Mouse (Mus musculus): ENCODE measurements around the gene Plxna1. TPM values are rescaled to one million over a fixed set of nuclear protein-coding genes. Genes with fewer than 3 reads are reported as not detected.
A peak's percentile ranks its signal among the peaks of the same experiment; 100 is the strongest.

The Plxna1 gene
- total RNA-seq, 1 experiment from 2014 or later: 14.0 TPM

DNA sequence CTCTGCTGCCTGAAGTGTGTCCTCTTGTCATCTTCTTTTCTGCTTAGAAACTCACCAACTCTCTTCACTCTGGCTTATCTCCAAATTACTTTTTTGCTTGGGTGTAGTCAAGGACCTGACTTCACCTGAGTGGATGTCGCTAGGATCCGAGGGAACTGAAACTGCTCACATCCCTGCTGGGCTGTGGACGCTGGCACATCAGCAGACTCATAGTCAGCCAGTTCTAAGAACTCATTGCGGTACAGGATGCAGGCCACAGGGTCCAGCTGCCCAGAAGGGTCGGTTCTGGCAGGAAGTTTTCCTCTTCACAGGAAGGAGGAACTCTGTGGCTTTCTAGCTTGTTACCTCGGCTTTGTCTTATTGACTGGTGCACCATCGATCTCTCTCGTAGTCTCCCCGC, 62.6 kb downstream of the Plxna1 start:
- no peak for ATAC-seq (replicated peaks in 1 of 2; ENCODE audit: insufficient read depth in 1 of 2, low FRiP score in 2 of 2, low TSS enrichment in 1 of 2, low read depth in 1 of 2, poor library complexity in 2 of 2, severe bottlenecking in 2 of 2)

DNA sequence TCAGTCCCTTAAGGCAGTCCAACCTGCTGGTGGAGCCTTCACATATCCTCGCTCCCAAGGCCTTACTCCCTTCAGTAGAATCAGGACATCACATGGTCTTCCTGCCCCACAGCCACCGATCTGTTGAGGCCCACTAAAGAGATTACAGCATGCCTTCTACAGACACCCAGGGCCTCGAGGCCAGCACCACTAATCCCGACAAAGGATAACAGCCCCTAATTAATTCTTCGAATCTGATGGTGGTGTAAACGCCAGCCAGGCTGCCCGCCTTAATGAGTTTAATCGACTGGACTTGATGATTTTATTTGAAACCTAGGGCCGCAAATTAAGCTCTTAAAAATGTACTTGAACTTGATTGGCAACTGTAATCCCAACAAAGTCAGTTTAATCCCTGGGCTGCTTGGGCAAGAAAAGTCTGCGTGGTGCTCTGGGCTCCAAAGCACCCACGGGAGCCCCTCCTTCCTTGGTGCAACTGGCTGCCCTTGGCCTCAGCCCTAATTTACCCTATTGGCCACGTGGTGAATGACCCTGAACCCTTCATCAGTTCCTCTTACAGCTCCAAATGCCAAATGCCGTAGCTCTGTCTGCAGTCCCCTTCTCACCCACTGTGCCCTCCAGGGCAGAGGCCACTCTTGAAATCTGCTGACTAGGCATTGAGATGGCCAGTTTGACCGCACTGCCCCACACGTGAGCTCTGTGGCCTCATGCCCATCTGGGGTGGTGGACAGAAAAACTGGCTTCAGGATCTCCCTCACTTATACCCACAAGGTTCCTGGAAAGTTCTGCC, 65.3 kb downstream of the Plxna1 start:
- no peak for ATAC-seq (replicated peaks in 1 of 2; ENCODE audit: insufficient read depth in 1 of 2, low FRiP score in 2 of 2, low TSS enrichment in 1 of 2, low read depth in 1 of 2, poor library complexity in 2 of 2, severe bottlenecking in 2 of 2)

DNA sequence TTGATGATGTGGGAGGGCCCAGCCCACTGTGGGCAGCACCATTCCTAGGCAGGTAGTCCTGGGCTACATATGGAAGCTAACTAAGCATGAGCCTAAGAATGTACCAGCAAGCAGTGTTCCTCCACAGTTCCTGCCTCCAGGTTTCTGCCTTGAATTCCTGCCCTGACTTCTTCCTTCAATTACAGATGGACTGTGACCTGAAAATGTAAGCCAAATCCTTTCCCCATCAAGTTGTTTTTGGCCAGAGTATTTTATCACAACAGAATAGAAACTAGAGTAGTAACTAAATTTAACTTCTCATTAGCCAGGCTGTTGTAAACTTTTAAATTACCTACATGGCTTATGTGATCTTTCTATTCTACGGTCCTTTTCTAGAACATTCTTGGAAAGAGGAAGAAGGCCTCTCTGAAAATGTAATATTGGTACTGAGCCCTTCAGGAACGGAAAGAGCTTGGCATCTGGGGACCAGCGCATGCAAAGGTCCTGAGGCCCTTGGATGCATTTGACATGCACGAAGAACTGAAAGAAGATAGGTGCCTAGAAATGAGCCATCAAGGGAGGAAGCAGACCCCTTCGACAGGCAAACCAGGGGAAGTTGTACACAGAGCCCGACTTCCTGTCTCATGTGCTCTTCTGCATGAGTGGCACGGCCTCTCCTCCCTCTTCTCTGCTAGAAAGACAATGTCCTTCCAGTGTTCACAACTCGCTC, 66.3 kb downstream of the Plxna1 start:
- no peak for ATAC-seq (replicated peaks in 1 of 2; ENCODE audit: insufficient read depth in 1 of 2, low FRiP score in 2 of 2, low TSS enrichment in 1 of 2, low read depth in 1 of 2, poor library complexity in 2 of 2, severe bottlenecking in 2 of 2)

DNA sequence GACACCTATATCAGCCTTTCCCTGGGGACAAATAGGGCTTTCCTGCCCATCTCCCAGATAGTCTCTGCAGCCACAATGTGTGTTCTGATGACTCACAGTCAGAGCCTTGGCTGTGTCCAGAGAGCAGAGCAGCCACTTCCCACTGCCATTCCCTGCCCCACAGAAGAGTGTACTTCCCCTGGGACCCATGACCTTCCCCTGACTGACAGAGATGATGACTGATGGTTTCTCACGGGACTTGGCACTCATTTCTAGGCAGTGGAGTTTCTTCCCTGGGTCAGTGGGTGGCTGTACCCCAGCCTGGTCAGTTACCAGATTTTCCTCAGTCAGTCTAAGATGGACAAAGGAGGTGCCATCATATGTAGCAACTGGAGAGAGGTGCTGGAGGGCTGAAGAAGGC, 67.8 kb downstream of the Plxna1 start:
- no peak for ATAC-seq (replicated peaks in 1 of 2; ENCODE audit: insufficient read depth in 1 of 2, low FRiP score in 2 of 2, low TSS enrichment in 1 of 2, low read depth in 1 of 2, poor library complexity in 2 of 2, severe bottlenecking in 2 of 2)

DNA sequence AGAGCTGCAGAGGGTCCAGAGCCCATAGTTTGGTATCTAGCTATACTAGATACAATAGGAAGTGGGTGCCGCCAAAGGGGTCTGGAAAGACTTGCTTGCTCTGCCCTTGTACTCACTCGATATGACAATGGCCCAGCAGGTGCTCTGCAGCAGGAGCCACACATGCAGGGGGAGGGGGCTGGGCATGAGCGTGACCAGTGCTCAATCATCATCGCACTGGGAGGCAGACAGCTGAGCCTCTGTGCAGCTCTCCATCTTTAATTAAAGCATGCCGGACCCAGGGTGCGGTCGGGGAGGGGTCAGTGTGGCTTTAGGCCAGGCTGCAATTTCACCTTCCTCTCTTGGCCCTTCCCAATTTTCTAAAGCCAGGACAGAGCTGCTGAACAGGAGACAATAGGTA, 70.9 kb downstream of the Plxna1 start:
- ATAC-seq (replicated peaks in 1 of 2; ENCODE audit: insufficient read depth in 1 of 2, low FRiP score in 2 of 2, low TSS enrichment in 1 of 2, low read depth in 1 of 2, poor library complexity in 2 of 2, severe bottlenecking in 2 of 2): no peak

DNA sequence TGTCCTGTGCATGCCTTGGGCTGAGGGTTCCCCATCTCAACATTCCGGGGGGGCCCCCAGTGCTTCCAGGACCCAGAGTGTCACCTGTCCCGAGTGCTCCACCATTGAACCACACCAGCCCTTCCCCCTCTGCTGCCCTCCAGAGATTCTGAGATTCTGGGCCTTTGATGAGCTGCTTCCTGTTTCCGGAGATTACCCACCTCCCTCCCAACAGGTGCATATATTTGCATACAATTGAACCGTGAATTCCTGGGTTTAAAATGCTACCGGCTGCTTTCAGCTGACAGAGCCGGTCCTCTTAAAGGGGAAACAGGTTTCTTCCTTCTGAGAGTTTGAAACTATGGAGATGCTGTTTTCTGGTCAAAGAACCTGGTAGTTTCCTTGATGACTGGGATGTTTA, 74.3 kb downstream of the Plxna1 start:
- ATAC-seq (replicated peaks in 1 of 2; ENCODE audit: insufficient read depth in 1 of 2, low FRiP score in 2 of 2, low TSS enrichment in 1 of 2, low read depth in 1 of 2, poor library complexity in 2 of 2, severe bottlenecking in 2 of 2): no peak

DNA sequence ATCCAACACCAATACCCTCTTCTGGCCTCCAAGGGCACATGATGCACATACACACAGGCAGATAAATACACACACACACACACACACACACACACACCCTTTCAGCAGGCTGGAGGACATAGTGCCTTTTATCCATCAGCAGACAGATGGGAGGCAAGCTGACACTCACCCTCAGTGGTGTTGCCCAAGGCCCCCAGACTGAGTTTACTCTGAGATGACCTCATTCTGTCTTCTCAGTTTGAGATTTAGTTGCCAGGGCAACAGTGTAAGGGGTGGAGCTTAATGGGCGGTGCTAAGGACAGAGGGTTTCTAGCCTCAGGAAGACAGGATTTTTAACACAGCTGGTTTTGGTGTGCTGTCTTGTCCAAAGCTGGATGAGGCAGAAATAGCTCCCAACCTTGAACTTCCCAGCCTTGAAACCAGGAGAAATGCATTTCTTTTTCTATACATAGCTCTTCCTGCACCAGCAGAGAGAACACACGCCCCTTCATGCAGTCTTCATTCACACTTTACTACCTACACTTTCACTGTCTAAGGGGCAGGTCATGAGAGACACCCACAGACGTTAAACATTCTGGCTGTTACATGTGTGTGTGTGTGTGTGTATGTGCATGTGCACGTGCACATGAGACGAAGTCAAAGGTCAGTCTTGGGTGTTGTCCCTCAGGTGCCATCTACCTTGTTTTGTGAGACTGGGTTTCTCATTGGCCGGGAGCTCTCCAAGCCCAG, 75.6 kb downstream of the Plxna1 start:
- ATAC-seq (replicated peaks in 1 of 2; ENCODE audit: insufficient read depth in 1 of 2, low FRiP score in 2 of 2, low TSS enrichment in 1 of 2, low read depth in 1 of 2, poor library complexity in 2 of 2, severe bottlenecking in 2 of 2): 0 out of 4 replicates have a peak, but pooled peaks of 1 of the 2 experiments have one; percentile 11

DNA sequence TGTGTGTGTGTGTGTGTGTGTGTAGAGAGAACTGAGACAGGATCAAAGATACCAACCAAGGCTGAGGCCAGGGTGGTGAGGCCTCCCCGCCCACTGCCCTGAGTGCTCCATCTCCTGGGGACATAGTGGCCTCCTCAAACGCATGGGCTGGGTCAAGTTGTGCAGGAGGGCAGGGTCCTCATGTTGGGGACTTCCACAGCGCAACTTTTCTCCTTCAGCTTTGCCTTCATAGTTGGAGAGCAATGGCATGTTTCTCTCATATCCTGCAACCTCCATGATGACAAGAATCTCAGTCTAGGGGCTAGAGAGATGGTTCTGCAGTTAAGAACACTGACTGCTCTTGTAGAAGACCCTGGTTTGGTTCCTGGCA, 76.1 kb downstream of the Plxna1 start:
- no peak for ATAC-seq (replicated peaks in 1 of 2; ENCODE audit: insufficient read depth in 1 of 2, low FRiP score in 2 of 2, low TSS enrichment in 1 of 2, low read depth in 1 of 2, poor library complexity in 2 of 2, severe bottlenecking in 2 of 2)

DNA sequence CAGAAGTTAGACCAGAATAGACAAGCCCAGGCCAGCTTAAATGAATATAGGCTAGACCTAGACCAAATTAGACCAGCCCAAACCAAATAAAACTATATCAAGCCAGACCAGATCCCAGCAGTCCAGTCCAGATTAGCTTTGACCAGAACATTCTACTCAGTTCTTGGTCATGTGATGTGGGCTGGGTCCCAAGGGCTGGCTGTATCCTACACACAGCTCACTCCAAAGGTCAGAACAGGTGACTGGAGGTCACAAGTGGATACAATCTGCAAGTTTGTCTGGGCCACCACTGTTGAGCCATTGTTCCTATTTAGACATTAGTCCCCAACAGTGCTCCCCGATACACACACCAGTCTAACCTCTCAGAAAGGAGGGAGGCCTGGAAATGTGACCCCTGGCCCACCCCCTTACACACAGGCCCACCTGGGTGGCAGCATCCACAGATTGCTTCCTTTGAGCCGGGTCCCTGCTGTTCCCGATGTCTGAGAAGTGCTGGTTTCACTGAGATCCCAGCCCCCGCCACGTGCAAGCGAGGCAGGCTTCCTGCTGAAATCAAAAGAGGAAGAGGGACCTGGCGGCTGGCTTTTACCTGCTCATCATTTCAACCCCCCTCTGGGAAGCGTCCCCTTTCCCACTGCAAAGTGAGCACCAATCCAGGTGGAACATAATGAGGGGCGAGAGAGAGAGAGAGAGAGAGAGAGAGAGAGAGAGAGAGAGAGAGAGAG, 76.7 kb downstream of the Plxna1 start:
- peak in 1 of 2 experiments; percentile 35; a peak in 1 of 4 replicates for ATAC-seq (replicated peaks in 1 of 2; ENCODE audit: insufficient read depth in 1 of 2, low FRiP score in 2 of 2, low TSS enrichment in 1 of 2, low read depth in 1 of 2, poor library complexity in 2 of 2, severe bottlenecking in 2 of 2)

DNA sequence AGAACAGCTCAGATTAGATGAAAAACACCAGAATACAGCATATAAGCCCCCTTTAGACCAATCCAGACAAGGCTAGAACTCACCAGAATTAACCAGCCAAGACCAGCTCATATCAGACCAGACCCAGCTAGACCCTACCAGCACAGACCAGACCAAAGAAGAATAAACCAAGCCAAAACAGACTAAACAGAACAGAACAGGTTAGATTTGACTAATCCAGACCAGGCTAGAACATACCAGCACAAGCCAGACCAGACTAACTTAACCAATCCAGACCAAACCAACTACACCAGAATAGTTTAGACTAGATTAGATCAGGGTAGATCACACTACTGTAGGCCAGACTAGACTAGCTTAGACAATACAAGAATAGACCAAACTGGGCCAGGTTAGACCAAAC, 77.3 kb downstream of the Plxna1 start:
- no peak for ATAC-seq (replicated peaks in 1 of 2; ENCODE audit: insufficient read depth in 1 of 2, low FRiP score in 2 of 2, low TSS enrichment in 1 of 2, low read depth in 1 of 2, poor library complexity in 2 of 2, severe bottlenecking in 2 of 2)

DNA sequence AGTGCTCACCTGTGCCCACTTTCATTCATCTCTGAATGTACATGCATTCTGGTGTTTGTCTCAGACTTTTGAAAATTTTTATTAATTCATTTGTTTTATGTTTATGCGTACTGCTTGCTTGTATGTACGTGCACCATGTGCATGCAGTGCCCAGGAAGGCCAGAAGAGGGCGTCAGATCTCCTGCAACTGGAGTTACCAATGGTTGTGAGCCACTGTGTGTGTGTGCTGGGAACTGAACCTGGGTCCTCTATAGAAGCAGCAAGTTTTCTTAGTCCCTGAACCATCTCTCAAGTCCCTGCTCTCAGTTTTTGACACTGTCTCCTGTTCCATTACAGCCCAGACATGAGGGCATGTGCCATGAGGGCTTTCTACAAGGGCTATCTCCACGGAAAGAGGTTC, 79.3 kb downstream of the Plxna1 start:
- ATAC-seq (replicated peaks in 1 of 2; ENCODE audit: insufficient read depth in 1 of 2, low FRiP score in 2 of 2, low TSS enrichment in 1 of 2, low read depth in 1 of 2, poor library complexity in 2 of 2, severe bottlenecking in 2 of 2): no peak

DNA sequence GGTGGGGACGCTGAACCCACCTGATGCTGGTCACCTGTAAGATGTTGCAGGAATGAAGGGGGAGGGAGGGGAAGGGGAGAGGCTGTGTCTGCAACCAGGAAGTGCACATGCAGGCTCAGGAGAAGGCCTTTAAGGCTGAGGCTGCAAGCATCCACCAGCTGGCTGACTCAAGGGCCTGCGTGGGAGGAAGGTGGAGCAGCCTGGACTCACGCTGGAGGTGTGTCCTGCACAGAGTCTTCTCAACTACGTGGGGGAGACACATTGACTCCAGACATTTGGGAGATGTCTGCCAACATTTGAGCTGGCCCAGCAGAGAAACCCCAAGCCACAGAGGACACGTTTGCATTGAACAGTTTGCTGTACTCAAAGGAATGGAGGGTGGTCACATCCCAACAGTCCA, 79.8 kb downstream of the Plxna1 start:
- no peak for ATAC-seq (replicated peaks in 1 of 2; ENCODE audit: insufficient read depth in 1 of 2, low FRiP score in 2 of 2, low TSS enrichment in 1 of 2, low read depth in 1 of 2, poor library complexity in 2 of 2, severe bottlenecking in 2 of 2)

DNA sequence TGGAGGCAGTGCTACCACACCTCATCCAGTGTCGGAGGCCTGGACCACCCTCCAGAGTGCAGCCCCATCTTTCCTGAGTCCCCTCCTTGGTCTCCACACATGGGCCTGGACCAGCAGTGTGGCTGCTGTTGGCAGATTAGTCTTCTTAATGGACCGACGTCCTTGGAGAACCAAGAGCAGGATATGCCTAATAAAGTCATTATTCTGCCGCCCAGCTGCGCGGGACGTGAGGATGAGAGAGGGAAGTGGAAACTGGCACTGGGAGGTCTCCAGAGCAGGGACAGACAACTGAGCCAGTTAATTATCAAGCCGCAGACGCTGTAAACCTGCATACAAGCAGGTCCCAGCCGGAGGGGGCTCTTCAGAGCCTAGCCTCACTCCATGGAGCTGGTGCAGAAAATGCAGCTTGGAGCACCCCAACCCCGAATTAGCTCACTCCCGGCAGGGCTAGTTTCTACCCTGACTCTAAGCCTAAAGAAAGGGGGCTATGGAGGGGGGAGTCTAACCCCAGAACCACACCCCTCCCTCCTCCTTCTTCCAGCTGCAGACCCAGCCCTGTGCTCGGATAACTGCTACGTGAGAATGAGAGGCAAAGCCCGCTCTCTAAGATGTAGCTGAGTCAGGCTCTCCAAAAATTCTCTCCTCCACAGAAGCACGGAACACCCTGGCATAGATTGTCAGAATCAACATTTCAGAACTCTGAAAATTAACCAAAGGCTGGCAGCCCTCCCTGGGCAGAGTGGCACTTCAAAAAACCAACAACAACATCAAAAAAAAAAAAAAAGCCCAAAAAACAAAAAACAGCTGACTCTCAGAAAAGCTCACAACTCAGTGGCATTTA, 80.7 kb downstream of the Plxna1 start:
- no peak for ATAC-seq (replicated peaks in 1 of 2; ENCODE audit: insufficient read depth in 1 of 2, low FRiP score in 2 of 2, low TSS enrichment in 1 of 2, low read depth in 1 of 2, poor library complexity in 2 of 2, severe bottlenecking in 2 of 2)

DNA sequence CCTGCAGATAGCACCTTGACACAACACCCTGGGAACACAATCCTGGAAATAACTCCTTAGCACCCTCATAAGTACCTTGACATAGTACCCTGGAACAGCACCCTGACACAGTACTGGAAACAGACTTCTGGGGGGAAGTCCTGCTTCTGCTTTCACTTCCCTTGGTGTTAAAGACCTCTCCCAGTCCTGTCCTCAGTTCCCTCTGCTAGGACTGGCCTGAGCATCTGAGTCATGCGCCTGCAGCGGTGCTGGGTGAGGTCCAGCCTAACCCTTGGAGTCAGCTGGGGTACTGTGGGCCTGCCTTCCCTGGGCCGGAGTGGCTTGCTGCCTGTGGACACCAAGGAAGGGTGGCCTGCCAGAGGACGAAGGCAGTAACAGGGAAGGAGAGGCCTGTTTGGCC, 81.9 kb downstream of the Plxna1 start:
- peak; percentile 55 to 81 for ATAC-seq (replicated peaks in 1 of 2; ENCODE audit: insufficient read depth in 1 of 2, low FRiP score in 2 of 2, low TSS enrichment in 1 of 2, low read depth in 1 of 2, poor library complexity in 2 of 2, severe bottlenecking in 2 of 2)

DNA sequence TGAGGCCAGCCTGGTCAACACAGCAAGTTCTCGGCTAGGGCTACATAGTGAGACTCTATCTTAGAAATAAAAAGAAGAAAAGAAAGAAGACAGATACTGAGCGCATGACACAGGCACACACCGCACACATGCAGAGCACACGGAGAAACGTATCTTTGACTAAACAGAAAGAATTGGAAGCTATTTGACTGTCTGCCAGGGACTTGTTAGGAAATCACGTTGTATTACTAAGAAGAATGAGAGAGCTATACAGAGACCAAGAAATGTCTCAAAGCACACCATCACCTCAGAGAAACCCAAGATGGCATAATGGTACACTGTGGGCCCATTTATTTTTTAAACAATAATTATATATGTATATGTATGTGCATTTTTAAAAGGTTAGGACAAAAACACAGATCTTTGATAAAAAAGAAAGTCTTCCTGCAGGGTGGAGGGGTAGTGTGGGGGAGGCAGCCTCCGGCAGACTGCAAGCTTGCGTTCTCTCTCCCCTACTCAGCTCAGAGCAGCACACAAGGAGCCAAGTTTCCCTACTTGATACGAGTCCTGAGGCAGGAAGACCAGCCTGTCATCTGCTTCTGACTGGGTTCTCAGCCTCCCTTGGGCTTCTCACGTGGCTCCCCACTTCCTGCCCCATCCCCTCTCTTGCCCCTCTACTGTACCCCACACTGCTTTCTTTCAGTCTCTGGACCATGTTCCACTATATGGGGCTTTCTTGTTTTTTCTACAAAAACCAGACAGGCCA, 90.5 kb downstream of the Plxna1 start:
- peak; percentile 31 to 48; a peak in 3 of 4 replicates for ATAC-seq (replicated peaks in 1 of 2; ENCODE audit: insufficient read depth in 1 of 2, low FRiP score in 2 of 2, low TSS enrichment in 1 of 2, low read depth in 1 of 2, poor library complexity in 2 of 2, severe bottlenecking in 2 of 2)

DNA sequence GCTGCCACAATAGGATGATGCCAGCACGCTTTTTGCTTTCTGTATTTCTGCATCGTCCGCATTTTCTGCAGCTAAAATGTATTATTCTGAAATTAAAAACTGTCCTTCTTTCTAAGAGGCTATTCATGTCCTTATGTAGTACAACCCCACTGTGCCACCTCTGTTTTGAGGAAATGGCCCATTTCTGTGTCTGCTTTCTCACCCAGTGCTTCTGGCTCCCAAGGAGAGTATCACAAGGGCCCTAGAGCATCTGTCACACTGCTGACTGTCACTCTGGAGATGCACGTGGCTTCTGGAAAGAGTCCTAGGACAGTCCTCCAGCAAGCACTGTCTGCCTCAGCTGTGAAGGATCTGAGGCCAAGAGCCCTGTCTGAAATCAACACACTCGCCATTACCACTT, 95.2 kb downstream of the Plxna1 start:
- no peak for ATAC-seq (replicated peaks in 1 of 2; ENCODE audit: insufficient read depth in 1 of 2, low FRiP score in 2 of 2, low TSS enrichment in 1 of 2, low read depth in 1 of 2, poor library complexity in 2 of 2, severe bottlenecking in 2 of 2)

Data from hematopoietic stem cell, adult 5-6 weeks (primary cell).